Mouse (Mus musculus) mature B cell (primary cell): ENCODE measurements at regions not wholly inside any gene's neighbourhood (a gene's known extent, or its start where the extent isn't known, plus 50 kb on each side); places are given as distances from the start of the nearest gene placed in this dataset.

Experiments used
- in situ Hi-C: fragments of 300-500 bp; cut with MboI; formaldehyde crosslinking; loops from 2 replicates; pipeline ENCODE4 v1.14.3; 2019

DNA sequence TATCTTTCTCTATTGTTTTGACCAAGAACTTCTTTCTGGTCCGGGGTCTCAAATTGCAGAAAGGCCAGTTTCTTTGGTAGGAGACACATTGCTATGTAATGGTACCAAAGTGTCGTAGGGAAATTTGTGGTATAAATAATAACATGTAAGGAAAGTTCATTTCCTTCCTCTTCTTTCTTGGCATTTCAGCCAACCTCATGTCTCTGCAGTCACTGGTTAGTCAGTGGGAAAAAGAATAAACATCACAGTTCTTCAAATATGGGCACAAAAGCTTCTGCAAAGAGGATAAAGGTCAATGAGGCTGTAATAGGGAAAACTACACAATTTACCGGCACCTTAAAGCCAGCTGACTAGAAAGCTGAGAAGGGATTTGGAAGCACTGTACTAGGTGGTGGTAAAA is 68.5 kb upstream of the Rgs1 start:
- in situ Hi-C loops: no loop called here

DNA sequence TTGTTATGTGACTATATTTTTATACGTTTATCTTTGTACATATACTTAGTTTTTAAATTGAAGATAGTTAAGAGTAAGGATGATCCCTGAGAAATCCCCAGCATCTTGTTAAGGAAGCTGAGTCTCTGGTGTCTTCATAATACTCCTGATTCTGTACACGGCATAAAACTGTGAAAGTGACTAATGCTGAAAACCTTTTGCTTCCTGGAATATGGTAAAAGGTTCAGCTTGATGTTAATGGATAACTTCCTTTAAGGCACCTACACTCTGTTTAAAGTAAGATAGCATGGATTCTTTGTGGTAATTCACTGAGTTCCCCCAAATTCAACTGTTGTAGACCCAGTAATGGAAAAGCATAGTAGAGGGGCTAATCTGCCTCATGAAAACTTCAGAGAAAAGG is 67.2 kb upstream of the Rgs1 start:
- in situ Hi-C loops: no loop called here

DNA sequence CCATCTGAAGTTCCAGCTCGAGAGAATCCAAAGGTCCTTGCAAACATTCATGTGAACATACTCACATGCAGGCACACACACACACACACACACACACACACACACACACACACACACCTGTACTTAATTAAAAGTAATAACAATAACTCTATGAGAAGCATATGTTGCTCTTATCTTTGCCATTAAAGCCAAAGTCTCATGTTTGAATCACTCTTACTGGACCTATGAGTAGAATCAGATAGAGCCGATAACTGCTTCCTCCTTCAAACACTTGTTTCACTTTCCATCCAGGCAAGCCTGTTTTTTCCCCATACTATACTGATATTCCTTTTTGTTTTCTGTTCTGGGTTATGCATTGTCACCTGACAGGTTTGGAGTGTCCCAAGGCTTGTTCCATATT is 65.3 kb upstream of the Rgs1 start:
- in situ Hi-C loops: no loop called here

DNA sequence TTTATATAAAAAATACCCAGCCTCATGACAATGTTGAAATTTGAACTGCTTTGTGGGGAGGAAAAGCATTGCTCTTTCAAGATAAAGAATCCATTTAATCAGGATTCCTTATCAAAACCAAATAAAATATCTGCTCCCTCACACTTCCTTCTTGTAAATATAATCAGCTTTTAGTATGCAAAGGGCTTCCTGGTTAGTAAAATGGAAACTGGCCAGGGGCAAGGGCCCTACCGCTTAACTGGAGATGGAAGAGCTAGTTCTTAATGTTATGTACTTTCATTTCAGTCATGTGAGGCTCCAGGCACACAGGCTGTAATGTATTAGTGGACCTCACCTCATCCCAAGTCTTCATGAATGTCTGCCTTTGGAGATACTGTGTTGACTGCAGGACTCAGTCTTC is 64.3 kb upstream of the Rgs1 start:
- in situ Hi-C loops: no loop called here

DNA sequence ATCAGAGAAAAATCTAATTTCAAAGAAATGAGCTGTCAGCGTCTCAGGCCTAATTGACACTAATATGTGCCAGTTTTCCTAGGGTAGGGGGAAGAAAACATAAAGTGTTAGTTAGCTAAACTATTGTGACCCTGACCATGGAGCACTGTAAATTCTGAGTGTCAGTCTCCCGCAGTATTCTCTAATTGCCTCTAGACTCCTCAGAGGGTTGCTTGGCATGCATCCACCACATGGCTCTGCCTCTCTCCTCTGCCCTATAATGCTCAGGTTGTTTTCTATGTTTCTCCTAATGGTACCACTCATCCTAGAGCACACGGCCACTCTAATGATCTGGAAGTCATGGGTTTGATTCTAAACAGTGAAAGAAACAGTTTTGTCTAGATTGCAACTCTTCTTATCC is 60.9 kb upstream of the Rgs1 start:
- in situ Hi-C loops: no loop called here

DNA sequence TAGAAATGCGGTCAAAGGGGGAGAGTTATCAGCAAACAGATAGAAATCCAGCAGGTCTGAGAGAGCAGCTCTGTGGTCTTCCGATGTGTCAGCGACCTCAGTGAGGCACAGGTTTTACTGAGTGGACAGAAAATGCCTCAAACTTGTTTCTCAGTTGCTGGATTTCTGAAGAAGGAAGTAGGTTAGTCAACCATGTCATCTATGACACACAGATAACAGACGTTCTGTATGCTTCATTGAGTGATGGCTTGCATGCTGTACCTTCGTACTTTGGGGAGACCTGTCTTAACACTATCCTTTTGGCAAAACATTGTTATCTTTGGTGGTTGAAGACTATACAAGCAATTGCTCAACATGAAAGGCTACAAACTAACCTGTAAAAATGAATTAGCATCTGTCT is 59.3 kb upstream of the Rgs1 start:
- in situ Hi-C loops: no loop called here

DNA sequence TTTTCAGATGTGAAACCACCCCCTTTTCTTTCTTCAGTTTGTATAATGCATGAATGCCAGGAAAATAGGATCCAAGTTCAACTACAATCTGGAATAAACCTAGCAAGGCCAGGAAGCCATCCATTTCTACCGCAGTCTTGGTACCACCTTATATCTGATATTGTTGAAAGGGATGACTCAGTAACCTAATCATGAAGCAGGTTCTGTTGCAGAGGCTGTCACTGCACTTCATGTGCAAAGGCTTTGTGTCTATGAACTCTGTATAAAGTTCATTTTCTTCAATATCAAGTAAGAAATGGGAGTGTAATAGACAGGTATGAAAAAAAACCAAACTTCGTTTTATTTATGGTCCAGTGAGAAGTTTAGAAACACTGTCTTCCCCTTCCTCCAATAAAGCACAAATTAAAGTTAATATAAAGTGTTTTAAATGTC is 58.8 kb upstream of the Rgs1 start:
- in situ Hi-C loops: no loop called here

DNA sequence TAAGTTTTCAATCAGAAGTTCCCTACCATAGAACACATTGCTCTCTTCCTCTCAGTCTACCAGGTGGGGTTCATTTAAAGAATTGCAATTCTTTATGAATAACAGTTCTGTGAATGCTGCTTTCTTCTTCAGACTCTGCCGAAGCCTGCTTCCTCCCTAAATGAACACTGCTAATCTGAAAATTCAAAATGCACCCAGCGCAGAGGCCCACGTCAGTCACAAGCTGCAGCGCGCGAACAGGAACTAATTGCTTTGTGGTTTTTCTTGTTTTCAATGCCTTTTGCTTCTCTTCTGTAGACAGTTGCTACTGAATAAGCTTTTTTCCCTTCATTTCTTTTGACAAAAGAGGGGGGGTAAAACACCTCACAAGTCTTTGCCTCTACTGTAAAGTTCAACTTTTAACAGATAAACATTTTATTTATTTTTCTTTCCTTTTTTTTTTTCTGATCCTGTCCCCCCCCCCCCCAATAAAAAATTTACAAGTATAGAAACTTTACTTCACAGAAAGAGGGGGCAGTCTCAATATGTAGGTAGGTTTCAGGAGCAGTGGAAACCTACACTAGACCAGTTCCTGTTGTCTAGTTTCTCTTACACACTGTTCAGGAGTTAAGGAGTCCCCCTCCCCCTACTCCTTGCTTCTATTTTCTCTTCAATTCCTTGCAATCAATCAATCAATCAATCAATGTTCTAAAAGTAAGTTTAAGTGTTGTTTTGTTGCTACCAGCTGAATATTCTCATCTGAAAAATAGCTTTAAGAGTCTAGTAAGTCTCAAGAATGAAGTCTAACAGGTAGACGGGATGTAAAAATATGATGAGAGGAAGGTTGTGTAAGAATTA is 58.2 kb upstream of the Rgs1 start:
- in situ Hi-C loops: no loop called here

DNA sequence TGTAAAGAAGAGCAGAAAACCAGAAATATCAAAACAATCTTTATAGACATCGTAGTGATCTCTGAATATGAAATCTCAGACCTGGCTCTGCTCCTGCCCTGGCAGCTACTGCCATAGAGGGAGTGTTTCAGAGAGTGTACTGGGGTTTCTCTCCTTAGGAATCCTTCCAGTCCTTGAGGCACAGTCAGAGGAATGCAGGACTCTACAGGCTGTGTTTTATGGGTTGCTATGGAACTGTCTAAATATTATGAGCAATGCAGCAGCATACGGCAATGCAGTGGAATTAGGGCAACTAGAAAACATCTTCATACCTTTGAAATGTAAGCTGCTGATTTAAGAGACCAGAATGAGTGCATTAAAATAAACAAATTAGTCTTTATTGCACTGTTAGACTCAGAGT is 57.2 kb upstream of the Rgs1 start:
- in situ Hi-C loops: no loop called here

DNA sequence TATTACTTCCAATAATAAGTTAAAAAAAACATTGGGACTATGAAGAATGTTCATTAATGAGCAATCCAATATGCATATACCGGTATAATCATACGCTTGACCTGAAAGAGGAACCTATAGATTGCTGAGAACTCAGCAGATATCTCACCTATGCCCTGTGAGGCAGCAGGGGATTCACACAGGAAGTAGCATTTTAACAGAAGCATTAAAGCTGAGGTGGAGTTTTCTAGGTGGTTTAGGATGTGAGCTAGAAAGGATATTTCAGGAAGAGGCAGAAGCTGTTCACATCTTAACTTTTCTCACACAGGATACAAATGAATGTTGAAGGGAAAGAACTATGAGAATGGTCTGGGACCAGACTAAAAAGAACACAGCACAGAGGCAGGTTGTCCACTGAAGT is 51.6 kb upstream of the Rgs1 start:
- in situ Hi-C loops: no loop called here
